Mouse (Mus musculus) hindbrain, embryonic 11.5 days (tissue): ENCODE results near the gene Pgghg. TPM values are rescaled to one million over a fixed set of nuclear protein-coding genes. Genes with fewer than 3 reads are reported as not detected.
"Not testable (repeated sequence)": the region's sequence is repeated elsewhere in the genome, so short reads cannot be mapped to it uniquely, and the experiment has no call there.

Source experiments
- ATAC-seq: fragments of 200-750 bp; cut with Nextera tagmentation; 2 replicates; pipeline ENCODE4 v1.8.0; 2017; ENCODE audit warnings: mild to moderate bottlenecking, moderate TSS enrichment, moderate library complexity; ENCODE audit not compliant: low FRiP score
- DNase-seq: peaks from one replicate; pipeline ENCODE4 v3.0.0-alpha.2; 2015; ENCODE audit warnings: low spot score
- H3K27ac ChIP-seq: fragments of 300-500 bp; sonication (generic); 2 replicates; pipeline ENCODE4 v1.5.1; 2014; ENCODE audit warnings: mild to moderate bottlenecking, low read depth, low read length
- H3K27me3 ChIP-seq: fragments of 300-500 bp; sonication (generic); 2 replicates; pipeline ENCODE4 v1.6.1; 2014; ENCODE audit warnings: mild to moderate bottlenecking, low read length, moderate library complexity, mixed read lengths; ENCODE audit not compliant: control insufficient read depth, insufficient read depth
- H3K36me3 ChIP-seq: fragments of 300-500 bp; sonication (generic); 2 replicates; pipeline ENCODE4 v1.6.1; 2014; ENCODE audit warnings: mild to moderate bottlenecking, low read length, moderate library complexity, mixed read lengths; ENCODE audit not compliant: control insufficient read depth, insufficient read depth
- H3K4me1 ChIP-seq: fragments of 300-500 bp; sonication (generic); replicated peaks from 2 replicates; pipeline ENCODE4 v1.6.1; 2014; ENCODE audit warnings: low read length, mixed read lengths; ENCODE audit not compliant: control insufficient read depth, insufficient read depth
- H3K4me2 ChIP-seq: fragments of 300-500 bp; sonication (generic); replicated peaks from 2 replicates; pipeline ENCODE4 v1.6.1; 2014; ENCODE audit warnings: mild to moderate bottlenecking, low read depth, low read length
- H3K4me3 ChIP-seq: fragments of 300-500 bp; sonication (generic); 2 replicates; pipeline ENCODE4 v1.5.1; 2014; ENCODE audit warnings: low read depth, low read length
- H3K9ac ChIP-seq: fragments of 300-500 bp; sonication (generic); 2 replicates; pipeline ENCODE4 v1.6.1; 2014; ENCODE audit warnings: low read depth, low read length
- H3K9me3 ChIP-seq: fragments of 300-500 bp; sonication (generic); 2 replicates; pipeline ENCODE4 v1.6.1; 2016; ENCODE audit warnings: low read length; ENCODE audit not compliant: control insufficient read depth
- WGBS: fragments of 180-500 bp; shearing (Covaris S2); extraction: QIAGEN DNeasy Blood & Tissue Kit; methylation state at CpG from one replicate; pipeline ENCODE4 v1.1.7; 2014; 5-methylcytosine and 5-hydroxymethylcytosine counted together
- polyA plus RNA-seq: library from polyadenylated mRNA; unstranded; fragments of >200 nt; fragmentation: Nextera tagmentation; extraction: Ambion mirVana; gene quantifications from 2 replicates; pipeline ENCODE4 v1.2.1, GENCODE M21; 2014

Gene Pgghg
- polyA plus RNA-seq, 1 experiment from 2014 or later, result 9.7 TPM

DNA sequence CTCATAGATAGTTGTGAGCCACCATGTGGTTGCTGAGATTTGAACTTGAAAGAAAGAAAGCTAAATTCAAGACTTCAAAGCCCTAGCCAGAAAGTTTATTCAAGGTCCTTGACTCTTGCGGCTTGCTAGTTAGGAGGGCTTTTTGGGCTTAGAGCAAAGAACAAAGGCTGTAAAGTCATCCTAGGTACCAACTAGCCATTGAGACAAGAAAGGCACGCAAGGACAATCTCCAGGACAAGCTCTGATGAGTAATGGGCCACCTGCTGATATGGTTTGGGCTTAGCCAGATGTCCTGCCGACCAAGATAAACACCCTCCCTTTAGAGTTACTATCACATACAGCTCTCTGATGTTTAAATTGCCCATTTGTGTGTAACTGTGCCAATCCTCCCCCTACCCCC lies 27.5 kb downstream of the Pgghg start:
- not testable (repeated sequence) for H3K4me3 ChIP-seq, H3K4me1 ChIP-seq, H3K36me3 ChIP-seq, DNase-seq, ATAC-seq, H3K9me3 ChIP-seq, H3K27ac ChIP-seq, H3K4me2 ChIP-seq, H3K27me3 ChIP-seq, H3K9ac ChIP-seq
- 11% methylated on average over 3 of the region's 3 CpGs for WGBS

DNA sequence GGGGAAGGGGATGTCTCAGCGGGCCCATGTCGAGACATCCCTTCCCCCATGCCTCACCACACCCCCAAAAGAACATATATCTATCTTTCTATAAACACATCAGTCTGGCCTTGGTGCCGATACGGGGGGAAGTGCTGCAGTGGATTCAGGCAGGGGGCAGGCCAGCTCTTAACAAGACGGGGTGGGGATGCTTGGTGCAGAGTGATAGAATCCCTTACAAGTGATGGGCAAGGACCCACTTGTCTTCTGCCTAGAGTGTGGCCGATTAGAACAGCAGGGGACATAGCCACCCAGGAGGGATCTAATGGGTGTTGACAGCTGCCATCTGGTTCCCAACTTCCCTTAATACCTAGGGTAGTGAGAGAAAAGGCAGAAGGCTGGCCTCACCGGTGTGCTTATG lies 29.7 kb downstream of the Pgghg start:
- Histone ChIP-seq H3K27me3 (no peaks in the 10 kb centered on the region), H3K4me3 (no peak overlapping the region), H3K9me3 (no peaks in the 10 kb centered on the region), H3K4me1 (peaks cover 2% of the 10 kb centered on the region; the same call in 1 of the 2 replicates), H3K4me2 (no peak overlapping the region), H3K27ac (no peak overlapping the region), H3K9ac (no peak overlapping the region), H3K36me3 (no peaks in the 10 kb centered on the region)
- no peak for ATAC-seq
- DNase-seq, result no peak
- WGBS, result 50% methylated on average over 7 of the region's 7 CpGs

DNA sequence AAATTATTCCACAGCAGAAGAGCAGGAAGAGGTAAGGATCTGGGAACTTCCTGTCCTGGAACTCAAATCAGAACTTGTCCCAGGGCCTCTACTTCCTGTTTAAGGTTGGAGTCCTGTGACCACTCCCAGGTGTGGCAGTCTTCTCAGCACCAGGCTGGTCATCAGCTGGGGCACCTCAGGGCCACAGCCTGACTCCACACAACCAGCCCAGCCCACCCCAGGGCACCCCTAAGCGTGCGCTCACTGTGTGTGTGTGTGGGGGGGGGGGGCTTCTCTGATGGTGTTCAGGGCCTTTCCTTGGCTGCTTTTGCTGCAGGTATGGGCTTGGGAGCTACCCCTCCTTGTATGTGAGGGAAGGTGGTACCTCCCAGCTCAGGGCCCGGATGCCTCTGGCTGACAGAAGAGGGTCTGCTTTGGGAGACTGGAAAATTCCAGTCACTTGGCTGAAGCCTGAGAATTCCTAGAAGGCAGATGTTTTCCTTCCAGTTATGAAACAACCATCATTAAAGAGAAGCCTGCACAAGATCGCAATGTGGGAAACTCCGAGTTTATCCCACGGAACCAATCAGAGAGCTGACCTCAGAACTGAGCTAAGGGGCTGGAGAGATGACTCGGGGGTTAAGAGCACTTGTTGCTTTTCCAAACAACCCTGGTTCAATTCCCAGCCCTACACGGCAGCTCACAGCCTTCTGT lies 30.4 kb downstream of the Pgghg start:
- DNase-seq, result no peak
- ATAC-seq, result no peak
- Histone ChIP-seq H3K27me3 (no peaks in the 10 kb centered on the region), H3K9me3 (no peaks in the 10 kb centered on the region), H3K4me3 (no peak overlapping the region), H3K36me3 (no peaks in the 10 kb centered on the region), H3K9ac (no peak overlapping the region), H3K27ac (no peak overlapping the region), H3K4me2 (no peak overlapping the region), H3K4me1 (peaks cover 2% of the 10 kb centered on the region; the same call in 1 of the 2 replicates)
- WGBS, result 88% methylated on average over 8 of the region's 8 CpGs

DNA sequence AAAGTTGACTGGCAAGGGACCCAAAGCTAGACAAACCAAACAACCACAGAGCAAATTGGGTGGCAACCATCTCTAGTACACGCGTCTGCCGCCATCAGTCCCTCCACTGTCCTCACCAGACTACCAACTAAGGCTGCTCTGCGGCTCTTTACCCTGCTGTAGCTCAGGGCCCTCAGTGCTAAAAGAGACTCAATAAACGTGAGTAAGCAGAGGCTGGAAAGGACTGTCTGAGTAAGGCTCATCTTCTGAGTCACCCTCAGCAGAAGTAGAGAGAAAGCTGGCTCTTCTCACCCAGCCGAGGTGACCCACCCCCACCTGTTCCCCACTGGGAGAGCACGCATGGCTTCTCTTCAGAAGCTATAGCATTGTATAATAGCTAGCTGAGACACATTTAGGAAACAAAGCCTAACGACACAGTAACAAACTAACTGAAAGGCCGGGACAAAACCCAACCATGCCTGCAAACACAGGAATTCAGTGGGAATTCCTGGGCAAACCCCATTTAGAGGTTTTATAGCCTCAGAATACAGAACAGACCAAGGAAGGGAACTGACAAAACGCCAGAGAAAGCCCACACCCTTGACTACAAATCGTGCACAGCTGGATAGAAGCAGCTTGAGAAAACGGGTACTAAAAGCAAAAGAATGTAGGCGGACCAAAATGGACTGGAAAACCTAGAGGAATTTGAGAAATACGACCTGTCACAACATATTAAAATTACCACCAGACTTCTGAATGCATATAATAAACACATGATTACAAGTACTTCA lies 32.4 kb downstream of the Pgghg start:
- Histone ChIP-seq H3K4me1 (peaks cover 2% of the 10 kb centered on the region; the same call in 1 of the 2 replicates), H3K4me2 (no peak overlapping the region), H3K9me3 (no peaks in the 10 kb centered on the region), H3K9ac (no peak overlapping the region), H3K27me3 (no peaks in the 10 kb centered on the region), H3K36me3 (no peaks in the 10 kb centered on the region), H3K4me3 (no peak overlapping the region), H3K27ac (no peak overlapping the region)
- no peak for DNase-seq
- no peak for ATAC-seq
- 13% methylated on average over 14 of the region's 14 CpGs for WGBS

DNA sequence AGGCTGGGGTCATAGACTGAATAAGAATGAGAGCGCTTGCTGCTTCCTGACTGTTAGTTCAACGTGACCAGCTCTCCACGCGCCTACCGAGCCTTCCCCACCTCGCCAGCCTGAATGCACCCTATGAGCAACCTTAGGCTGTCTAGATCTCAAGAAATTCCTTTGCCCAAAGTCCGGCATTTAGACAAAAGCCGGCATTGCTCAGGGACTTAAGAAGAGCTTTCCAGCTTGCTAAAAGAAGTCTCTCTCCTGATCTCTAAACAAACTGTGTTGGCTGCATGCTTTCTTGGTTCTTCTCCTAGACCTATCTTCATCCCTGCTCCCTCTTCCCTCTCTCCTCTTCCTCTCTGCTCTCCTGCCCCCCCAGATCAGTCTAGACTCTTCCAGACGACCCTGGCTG lies 33.7 kb downstream of the Pgghg start:
- H3K4me2 ChIP-seq, result no peak overlapping the region
- no peaks in the 10 kb centered on the region for H3K36me3 ChIP-seq
- DNase-seq (no peak), ATAC-seq (no peak)
- H3K4me3 ChIP-seq, result no peak overlapping the region
- 13% methylated on average over 9 of the region's 9 CpGs for WGBS
- H3K27me3 ChIP-seq, result no peaks in the 10 kb centered on the region
- H3K9ac ChIP-seq, result no peak overlapping the region
- H3K4me1 ChIP-seq, result peaks cover 2% of the 10 kb centered on the region; the same call in 1 of the 2 replicates
- H3K9me3 ChIP-seq, result no peaks in the 10 kb centered on the region
- H3K27ac ChIP-seq, result no peak overlapping the region

DNA sequence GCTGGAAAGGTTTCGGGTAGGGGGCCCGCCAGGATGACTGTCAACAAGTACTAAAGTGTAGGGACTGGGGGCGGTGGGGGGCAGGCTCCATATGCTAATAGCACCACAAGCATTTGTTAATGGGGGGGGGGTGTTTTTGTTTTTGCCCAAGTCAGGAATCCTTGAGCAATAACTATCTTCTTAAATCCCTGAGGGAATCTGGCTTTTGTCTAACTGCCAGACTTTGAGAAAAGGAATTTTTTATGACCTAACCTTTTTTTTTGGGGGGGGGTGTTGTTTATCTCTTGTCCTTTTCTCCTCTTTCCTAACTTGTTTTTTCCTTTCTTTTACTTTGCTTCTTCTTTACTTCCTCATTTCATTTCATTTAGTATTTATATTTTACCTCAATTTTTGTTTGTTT lies 34.3 kb downstream of the Pgghg start:
- ATAC-seq (no peak), DNase-seq (no peak)
- no peaks in the 10 kb centered on the region for H3K9me3 ChIP-seq
- H3K27ac ChIP-seq, result no peak overlapping the region
- no peak overlapping the region for H3K4me3 ChIP-seq
- H3K9ac ChIP-seq, result no peak overlapping the region
- peaks cover 2% of the 10 kb centered on the region; the same call in 1 of the 2 replicates for H3K4me1 ChIP-seq
- no peak overlapping the region for H3K4me2 ChIP-seq
- no peaks in the 10 kb centered on the region for H3K27me3 ChIP-seq
- 27% methylated on average over 3 of the region's 3 CpGs for WGBS
- H3K36me3 ChIP-seq, result no peaks in the 10 kb centered on the region

DNA sequence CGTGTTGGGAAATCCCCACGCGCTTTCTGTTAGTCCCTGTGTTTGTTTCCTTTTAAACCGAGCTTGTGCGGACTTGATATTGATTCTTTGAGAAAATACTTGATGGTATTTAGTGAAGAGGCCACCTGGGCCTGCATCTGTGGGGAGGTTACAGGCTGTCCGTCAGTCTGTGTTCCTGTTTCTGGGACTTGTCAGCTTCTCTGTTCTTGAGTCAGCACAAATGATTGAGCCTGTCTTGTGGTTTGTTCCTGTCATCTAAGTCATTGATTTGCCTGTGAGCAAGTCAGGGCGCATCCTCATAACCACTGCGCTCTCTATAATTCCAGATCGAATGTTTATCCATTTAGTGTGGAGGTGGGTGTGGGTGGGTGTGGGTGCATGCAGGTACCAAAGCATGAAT lies 35.5 kb downstream of the Pgghg start:
- not testable (repeated sequence) for H3K4me3 ChIP-seq, H3K9ac ChIP-seq, H3K4me2 ChIP-seq, ATAC-seq, H3K36me3 ChIP-seq, H3K27ac ChIP-seq, DNase-seq, H3K27me3 ChIP-seq, H3K4me1 ChIP-seq, H3K9me3 ChIP-seq
- WGBS, result 93% methylated on average over 9 of the region's 9 CpGs

DNA sequence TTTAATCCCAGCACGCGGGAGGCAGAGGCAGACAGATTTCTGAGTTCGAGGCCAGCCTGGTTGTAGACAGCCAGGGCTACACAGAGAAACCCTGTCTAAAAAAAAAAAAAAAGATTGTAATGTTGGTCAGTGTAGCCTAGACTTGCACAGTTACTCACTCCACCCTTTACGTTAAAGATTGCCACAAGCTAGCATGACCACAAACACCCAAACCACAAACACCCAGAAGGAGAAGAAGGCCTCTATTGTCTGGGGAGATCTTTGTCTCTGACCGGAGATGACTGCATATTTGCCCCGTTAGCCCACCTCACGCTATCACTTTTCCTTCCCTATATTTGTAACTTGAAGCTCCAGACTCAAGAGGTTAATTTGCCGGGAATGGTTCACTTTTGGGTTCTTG lies 40.5 kb downstream of the Pgghg start:
- 89% methylated on average over 8 of the region's 8 CpGs for WGBS
- no peaks in the 10 kb centered on the region for H3K36me3 ChIP-seq
- no peak overlapping the region for H3K4me3 ChIP-seq
- no peak for DNase-seq
- H3K9me3 ChIP-seq, result no peaks in the 10 kb centered on the region
- no peak overlapping the region for H3K9ac ChIP-seq
- ATAC-seq, result no peak
- H3K4me1 ChIP-seq, result no peaks in the 10 kb centered on the region
- no peaks in the 10 kb centered on the region for H3K27me3 ChIP-seq
- H3K4me2 ChIP-seq, result no peak overlapping the region
- H3K27ac ChIP-seq, result no peak overlapping the region

DNA sequence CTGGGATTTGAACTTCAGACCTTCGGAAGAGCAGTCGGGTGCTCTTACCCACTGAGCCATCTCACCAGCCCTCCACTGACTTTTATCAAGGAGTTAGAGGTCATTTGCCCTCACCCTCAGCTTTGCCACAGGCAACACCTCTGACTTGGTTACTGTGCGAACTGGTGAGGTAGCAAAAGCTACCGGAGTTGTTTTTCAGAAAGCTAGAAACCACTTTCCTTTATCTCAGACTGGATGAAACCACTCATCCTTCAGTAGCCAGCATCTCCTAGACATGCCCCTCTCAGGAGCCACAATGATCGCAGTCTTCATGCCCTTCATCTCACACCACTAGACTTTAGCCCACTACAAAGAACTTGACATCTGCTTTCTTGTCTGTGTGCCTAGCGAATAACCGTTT lies 41.8 kb downstream of the Pgghg start:
- Histone ChIP-seq H3K4me2 (no peak overlapping the region), H3K9ac (no peak overlapping the region), H3K4me3 (no peak overlapping the region), H3K27ac (no peak overlapping the region), H3K27me3 (no peaks in the 10 kb centered on the region), H3K9me3 (no peaks in the 10 kb centered on the region), H3K36me3 (no peaks in the 10 kb centered on the region), H3K4me1 (no peaks in the 10 kb centered on the region)
- no peak for DNase-seq
- no peak for ATAC-seq
- WGBS, result 90% methylated on average over 7 of the region's 7 CpGs
